Mouse (Mus musculus): ENCODE measurements at regions not wholly inside any gene's neighbourhood (a gene's known extent, or its start where the extent isn't known, plus 50 kb on each side); places are given as distances from the start of the nearest gene placed in this dataset.
A peak's percentile ranks its signal among the peaks of the same experiment; 100 is the strongest.
"Not testable (repeated sequence)": the region's sequence is repeated elsewhere in the genome, so short reads cannot be mapped to it uniquely, and the experiment has no call there.

- no peak for DNase-seq (ENCODE audit: low spot score in 2 of 2)
- intact Hi-C loops (cut with DNase I), result no loop called here
Observed at GRCm38 (mm10) chr14:53876581-53876980, 377.3 kb downstream of the Dad1 start.

DNA sequence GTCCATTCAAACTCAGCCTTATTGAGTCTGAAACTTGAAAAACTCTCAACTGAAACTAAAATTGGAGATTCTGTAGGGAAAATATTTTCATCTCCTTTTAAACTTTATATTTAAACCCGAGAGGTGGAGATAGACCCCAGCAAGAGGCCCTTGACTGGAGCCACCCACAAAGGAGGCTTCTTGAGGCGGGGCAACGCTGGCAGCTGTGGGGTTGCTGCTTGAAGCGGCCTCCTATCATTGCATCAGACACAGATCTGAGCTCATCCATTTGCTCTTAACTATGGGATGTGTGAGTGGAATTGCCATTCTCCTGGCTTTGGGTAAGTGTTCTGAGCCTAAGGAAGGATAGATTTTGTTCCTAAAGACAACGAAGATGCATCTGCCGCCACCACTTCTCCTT, 378.2 kb downstream of the Dad1 start:
- no peak for DNase-seq (ENCODE audit: low spot score in 2 of 2)
- intact Hi-C loops (cut with DNase I), result no loop called here

DNA sequence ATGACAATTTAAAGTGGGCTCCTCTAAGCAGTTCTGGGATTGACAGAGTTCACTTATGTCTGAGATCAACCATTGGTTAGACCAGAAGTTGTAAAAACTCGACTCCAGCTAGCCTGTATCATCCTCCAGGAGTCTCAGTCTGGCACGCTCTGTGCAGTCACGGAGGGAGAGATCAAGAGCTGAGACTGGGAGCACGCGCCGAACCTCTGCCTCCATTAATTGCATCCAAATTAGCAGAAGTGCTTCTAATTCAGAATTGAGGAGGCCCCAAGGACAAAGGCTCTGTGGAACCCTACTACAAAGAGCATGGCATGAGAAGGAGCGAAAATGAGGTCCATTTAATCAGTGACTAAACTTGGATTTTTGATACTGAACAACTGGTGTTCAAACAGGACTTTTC, 406.9 kb downstream of the Dad1 start:
- intact Hi-C loops (cut with DNase I), result no loop called here

DNA sequence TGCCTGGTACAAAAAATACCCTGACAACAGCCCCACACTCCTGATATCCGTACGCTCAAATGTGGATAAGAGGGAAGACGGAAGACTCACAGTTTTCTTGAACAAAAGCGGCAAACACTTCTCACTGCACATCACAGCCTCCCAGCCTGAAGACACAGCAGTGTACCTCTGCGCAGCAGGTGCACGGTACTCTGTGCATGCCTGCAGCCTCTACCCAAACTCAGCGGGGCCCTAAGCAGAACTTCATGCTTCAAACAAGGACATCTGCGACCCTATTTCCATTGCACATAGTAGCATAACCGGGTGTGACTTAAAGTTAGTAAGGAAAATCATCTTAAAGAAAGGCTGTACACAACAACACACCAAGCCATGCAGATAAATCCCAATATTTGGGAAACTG, 408.3 kb downstream of the Dad1 start:
- DNase-seq (ENCODE audit: low spot score in 2 of 2), result no peak
- intact Hi-C loops (cut with DNase I), result no loop called here

More for the DNA sequence above, 406.9 kb downstream of the Dad1 start:
- no peak for DNase-seq (ENCODE audit: low spot score in 2 of 2)

- intact Hi-C loops (cut with DNase I), result no loop called here
- peak; percentile 4 to 66 for DNase-seq (ENCODE audit: low spot score in 2 of 2)
Observed at GRCm38 (mm10) chr14:53832553-53832952, 421.4 kb downstream of the Dad1 start.

DNA sequence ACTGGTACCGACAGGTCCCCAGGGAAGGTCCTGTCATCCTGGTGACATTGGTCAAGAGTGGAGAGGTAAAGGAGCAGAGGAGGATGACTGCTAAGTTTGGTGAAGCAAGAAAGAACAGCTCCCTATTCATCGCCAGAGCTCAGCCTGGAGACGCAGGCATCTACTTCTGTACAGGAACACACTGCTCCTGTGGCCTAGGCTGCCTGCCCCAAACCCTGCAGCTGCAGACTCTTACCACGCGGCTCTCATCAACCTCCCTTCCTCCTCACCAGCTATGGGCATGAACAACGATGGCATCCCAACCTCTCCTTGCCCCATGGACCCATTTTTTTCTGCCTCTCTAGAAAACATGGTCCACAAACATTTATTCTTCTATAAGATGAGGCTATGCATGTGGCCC, 422.3 kb downstream of the Dad1 start:
- intact Hi-C loops (cut with DNase I), result no loop called here
- no peak for DNase-seq (ENCODE audit: low spot score in 2 of 2)

- DNase-seq (ENCODE audit: low spot score in 2 of 2), result peak in 1 of 2 experiments; percentile 12
- intact Hi-C loops (cut with DNase I), result no loop called here
Observed at GRCm38 (mm10) chr14:53830717-53831116, 423.2 kb downstream of the Dad1 start.

DNA sequence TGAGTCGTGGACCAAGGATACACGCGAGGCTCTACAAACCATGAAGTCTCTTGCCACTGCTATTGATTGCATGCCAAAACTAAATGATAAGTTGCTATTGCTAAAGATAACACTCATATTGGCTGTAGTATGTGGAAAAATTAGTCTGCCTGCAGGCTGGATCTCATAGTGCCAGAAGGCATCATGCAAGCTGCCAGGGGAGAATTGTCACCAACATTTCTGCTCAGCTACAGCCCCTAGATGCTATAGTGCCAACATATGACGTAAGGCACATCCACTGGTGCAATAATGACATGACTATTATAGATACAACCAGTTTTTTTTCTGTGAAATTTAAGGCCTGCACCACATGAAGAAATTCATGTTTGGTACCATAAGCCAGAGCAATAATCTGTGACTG, 427.1 kb downstream of the Dad1 start:
- peak in 1 of 2 experiments; percentile 3 for DNase-seq (ENCODE audit: low spot score in 2 of 2)

GRCm38 (mm10) chr14:53806231-53806630, 447.7 kb downstream of the Dad1 start:
- DNase-seq (ENCODE audit: low spot score in 2 of 2), result peak; percentile 69 to 74
- intact Hi-C loops (cut with DNase I), result loop anchor here (5.0 to 10.0 kb wide), 2 partner anchors 61 to 139 kb away; no protein-coding TSS in a partner anchor

More for the DNA sequence above, 427.1 kb downstream of the Dad1 start:
- intact Hi-C loops (cut with DNase I), result no loop called here

DNA sequence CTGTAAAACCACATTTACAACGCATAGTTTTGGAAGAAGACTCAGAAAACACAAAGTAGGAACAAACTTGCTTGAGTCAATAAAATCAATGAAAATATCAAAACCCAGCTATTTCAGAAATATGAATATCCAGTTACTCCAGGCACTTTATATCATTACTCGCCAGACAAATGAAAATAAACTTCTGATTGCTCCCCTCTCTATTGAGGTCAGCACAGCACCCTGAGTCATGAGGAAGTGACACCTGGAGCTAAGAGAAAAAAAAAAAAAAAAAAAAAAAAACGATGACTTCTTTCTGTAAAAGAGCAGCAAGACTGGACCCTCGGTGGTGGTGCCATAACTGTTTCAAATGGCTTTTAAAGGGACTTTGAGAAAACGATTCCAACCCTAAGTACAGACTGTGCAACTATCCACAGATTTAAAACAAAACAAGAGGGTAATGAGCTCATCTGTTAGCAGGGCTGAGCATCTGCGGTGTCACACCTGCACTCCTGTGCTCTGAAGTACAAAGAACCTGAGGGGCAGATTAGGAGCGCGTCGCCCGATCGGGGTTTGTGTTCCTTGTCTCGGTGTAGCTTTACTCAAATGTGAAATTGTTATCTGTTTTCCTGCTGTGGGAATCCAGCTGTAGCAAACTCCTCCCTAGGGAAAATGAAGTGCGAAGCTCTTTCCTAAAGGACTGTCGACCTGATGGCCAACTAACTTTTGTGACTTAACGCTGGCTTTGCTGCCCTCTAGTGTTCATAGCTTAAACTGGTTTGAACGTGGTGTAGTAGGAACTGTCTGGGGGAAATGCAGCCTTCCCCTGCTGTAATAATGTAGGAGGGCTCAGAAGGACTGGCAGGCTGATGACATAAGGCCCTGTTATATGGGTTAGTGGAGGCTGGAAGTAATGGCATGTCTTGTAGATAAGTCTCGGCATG, 449.9 kb downstream of the Dad1 start:
- peak; percentile 69 to 78 for DNase-seq (ENCODE audit: low spot score in 2 of 2)
- intact Hi-C loops (cut with DNase I), result loop anchor here (1.0 to 10.0 kb wide), 2 partner anchors 28 to 59 kb away; no protein-coding TSS in a partner anchor

DNA sequence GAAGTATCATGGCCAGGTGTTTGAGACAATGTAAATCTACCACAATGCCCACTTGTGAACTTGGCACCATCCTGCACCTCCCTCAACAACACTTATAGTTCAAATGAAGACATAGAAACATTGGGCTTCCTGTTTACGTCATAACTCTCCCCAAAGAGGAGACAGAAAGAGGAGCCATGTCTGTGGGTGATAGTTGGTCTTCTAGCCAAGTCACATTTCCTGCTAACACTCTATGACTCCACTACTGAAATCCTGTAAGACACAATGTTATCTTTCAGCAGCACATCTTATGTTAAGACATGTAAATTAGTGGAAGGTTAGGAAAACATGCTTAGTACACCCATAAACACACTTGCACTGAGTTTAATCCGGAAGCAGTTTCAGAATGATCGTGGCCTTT, 451.4 kb downstream of the Dad1 start:
- no peak for DNase-seq (ENCODE audit: low spot score in 2 of 2)
- intact Hi-C loops (cut with DNase I), result loop anchor here (10.0 kb wide), 1 partner anchor 58 kb away; no protein-coding TSS in a partner anchor

GRCm38 (mm10) chr14:53800508-53801136, 453.3 kb downstream of the Dad1 start:
- intact Hi-C loops (cut with DNase I), result loop anchor here (10.0 kb wide), 1 partner anchor 56 kb away; no protein-coding TSS in a partner anchor
- DNase-seq (ENCODE audit: low spot score in 2 of 2), result no peak

DNA sequence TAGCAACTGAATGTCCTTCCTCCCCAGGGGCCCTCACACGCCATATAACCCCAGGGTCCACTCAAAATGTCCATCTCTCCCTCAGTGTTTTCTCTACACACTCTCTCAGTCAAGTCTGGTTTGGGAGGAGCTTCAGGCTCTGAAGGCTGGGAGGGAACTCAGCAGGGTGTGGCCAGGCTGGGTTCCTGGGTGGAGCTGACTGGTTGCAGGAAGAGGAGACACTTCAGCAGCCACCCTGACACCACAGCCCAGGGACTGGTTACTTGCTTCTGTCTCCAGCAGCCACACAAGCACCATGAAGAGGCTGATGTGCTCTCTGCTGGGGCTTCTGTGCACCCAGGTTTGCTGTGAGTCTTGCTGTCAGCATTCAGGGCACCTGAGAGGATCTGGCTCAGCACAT, 458.7 kb downstream of the Dad1 start:
- DNase-seq (ENCODE audit: low spot score in 2 of 2); intact Hi-C loops (cut with DNase I): not testable (repeated sequence)

- DNase-seq (ENCODE audit: low spot score in 2 of 2), result no peak
- intact Hi-C loops (cut with DNase I), result no loop called here
Observed at GRCm38 (mm10) chr14:53794527-53794926, 459.4 kb downstream of the Dad1 start.

GRCm38 (mm10) chr14:53792432-53792831, 461.5 kb downstream of the Dad1 start:
- intact Hi-C loops (cut with DNase I); DNase-seq (ENCODE audit: low spot score in 2 of 2): not testable (repeated sequence)

GRCm38 (mm10) chr14:53785547-53785946, 468.4 kb downstream of the Dad1 start:
- DNase-seq (ENCODE audit: low spot score in 2 of 2); intact Hi-C loops (cut with DNase I): not testable (repeated sequence)

DNA sequence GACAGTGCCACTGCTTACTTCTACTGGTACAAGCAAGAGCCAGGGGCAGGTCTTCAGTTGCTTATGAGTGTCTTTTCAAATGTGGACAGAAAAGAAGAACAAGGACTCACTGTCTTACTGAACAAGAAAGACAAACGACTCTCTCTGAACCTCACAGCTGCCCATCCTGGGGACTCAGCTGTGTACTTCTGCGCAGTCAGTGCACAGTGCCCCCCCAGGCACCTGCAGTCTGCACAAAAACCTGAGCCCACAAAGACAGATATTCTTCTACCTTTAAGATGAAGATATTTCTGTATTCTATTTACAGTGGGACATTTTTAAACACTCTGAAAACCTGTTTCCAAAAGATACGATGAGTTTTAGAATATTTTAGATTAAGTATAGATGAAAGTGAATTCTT, 476.5 kb downstream of the Dad1 start:
- intact Hi-C loops (cut with DNase I), result no loop called here
- no peak for DNase-seq (ENCODE audit: low spot score in 2 of 2)

DNA sequence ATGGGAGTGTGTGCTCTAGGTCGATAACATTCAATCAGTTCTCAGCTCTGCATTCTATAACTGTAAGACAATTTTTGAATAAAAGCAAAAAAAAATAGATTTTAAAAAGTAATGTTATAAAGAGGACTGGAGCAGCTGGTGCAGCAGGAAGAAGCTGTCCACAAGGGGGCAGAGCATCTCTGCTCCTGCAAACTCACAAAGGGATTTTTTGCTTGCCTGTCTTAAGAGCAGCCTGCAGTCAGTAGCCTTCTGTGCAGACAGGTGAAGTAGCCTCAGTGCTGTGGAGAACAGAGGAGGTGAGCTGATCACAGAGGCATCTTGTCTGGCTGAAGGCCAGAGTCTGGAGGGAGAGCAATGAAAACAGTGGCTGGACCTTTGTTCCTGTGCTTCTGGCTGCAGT, 477.2 kb downstream of the Dad1 start:
- DNase-seq (ENCODE audit: low spot score in 2 of 2), result peak; percentile 45 to 64
- intact Hi-C loops (cut with DNase I), result loop anchor here (1.0 kb wide), 1 partner anchor 28 kb away; no protein-coding TSS in a partner anchor

DNA sequence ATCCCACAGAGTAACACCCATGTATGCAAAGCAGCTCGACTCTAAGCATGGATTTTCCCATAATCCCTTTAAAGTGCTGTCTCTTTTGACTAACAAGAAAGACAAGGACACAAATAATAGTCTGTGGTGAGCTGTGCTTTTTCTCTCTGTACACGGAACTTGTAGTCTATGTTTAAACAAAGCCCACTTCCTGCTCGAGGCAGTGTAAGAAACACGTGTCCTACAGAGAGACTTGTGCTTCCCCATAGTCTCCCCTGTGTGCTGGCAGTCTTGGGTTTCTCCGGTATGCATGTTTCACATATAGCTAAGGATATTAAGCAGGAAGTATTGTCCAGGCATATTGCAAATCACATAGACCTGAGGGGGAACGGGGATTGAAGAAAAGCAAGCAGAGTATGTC, 487.4 kb downstream of the Dad1 start:
- DNase-seq (ENCODE audit: low spot score in 2 of 2); intact Hi-C loops (cut with DNase I): not testable (repeated sequence)

- intact Hi-C loops (cut with DNase I); DNase-seq (ENCODE audit: low spot score in 2 of 2): not testable (repeated sequence)
Observed at GRCm38 (mm10) chr14:53765918-53766317, 488.0 kb downstream of the Dad1 start.
